Mouse (Mus musculus): ENCODE results near the gene Myh2.

Myh2 gene

GRCm38 (mm10) chr11:67170727-67171126, at the start of gene Myh2:
Gene Myh2 (plus strand): TSS chr11:67171027.
- no peak for DNase-seq (ENCODE audit: extremely low spot score)

- DNase-seq (ENCODE audit: extremely low spot score), result no peak
Measured at GRCm38 (mm10) chr11:67124943-67125342, 45.9 kb upstream of the Myh2 start.

- DNase-seq (ENCODE audit: extremely low spot score), result no peak
Measured at GRCm38 (mm10) chr11:67125361-67125760, 45.5 kb upstream of the Myh2 start.

- DNase-seq (ENCODE audit: extremely low spot score), result no peak
Measured at GRCm38 (mm10) chr11:67133526-67133925, 37.3 kb upstream of the Myh2 start.

GRCm38 (mm10) chr11:67134654-67135053, 36.2 kb upstream of the Myh2 start:
- no peak for DNase-seq (ENCODE audit: extremely low spot score)

GRCm38 (mm10) chr11:67135532-67135931, 35.3 kb upstream of the Myh2 start:
- no peak for DNase-seq (ENCODE audit: extremely low spot score)

- DNase-seq (ENCODE audit: extremely low spot score), result no peak
Measured at GRCm38 (mm10) chr11:67139556-67139955, 31.3 kb upstream of the Myh2 start.

GRCm38 (mm10) chr11:67140175-67140574, 30.7 kb upstream of the Myh2 start:
- DNase-seq (ENCODE audit: extremely low spot score), result no peak

GRCm38 (mm10) chr11:67141031-67141430, 29.8 kb upstream of the Myh2 start:
- DNase-seq (ENCODE audit: extremely low spot score), result no peak

- DNase-seq (ENCODE audit: extremely low spot score), result no peak
Measured at GRCm38 (mm10) chr11:67142047-67142446, 28.8 kb upstream of the Myh2 start.

GRCm38 (mm10) chr11:67143065-67143464, 27.8 kb upstream of the Myh2 start:
- DNase-seq (ENCODE audit: extremely low spot score), result no peak

- DNase-seq (ENCODE audit: extremely low spot score), result no peak
Measured at GRCm38 (mm10) chr11:67143863-67144498, 26.8 kb upstream of the Myh2 start.

GRCm38 (mm10) chr11:67144559-67145265, 26.1 kb upstream of the Myh2 start:
- no peak for DNase-seq (ENCODE audit: extremely low spot score)

GRCm38 (mm10) chr11:67145482-67146408, 25.1 kb upstream of the Myh2 start:
- DNase-seq (ENCODE audit: extremely low spot score), result no peak

GRCm38 (mm10) chr11:67146409-67147282, 24.2 kb upstream of the Myh2 start:
- no peak for DNase-seq (ENCODE audit: extremely low spot score)

GRCm38 (mm10) chr11:67147283-67147921, 23.4 kb upstream of the Myh2 start:
- DNase-seq (ENCODE audit: extremely low spot score), result no peak

GRCm38 (mm10) chr11:67148286-67149012, 22.4 kb upstream of the Myh2 start:
- no peak for DNase-seq (ENCODE audit: extremely low spot score)

GRCm38 (mm10) chr11:67150237-67150636, 20.6 kb upstream of the Myh2 start:
- no peak for DNase-seq (ENCODE audit: extremely low spot score)

GRCm38 (mm10) chr11:67151159-67151558, 19.7 kb upstream of the Myh2 start:
- DNase-seq (ENCODE audit: extremely low spot score), result no peak

Measured in embryo, embryonic 9.5 days (tissue).